Mouse (Mus musculus) embryonic facial prominence, embryonic 12.5 days (tissue): Measurements from ENCODE around the gene Coq7. TPM values are rescaled to one million over a fixed set of nuclear protein-coding genes. Genes with fewer than 3 reads are reported as not detected.

Source experiments
- ATAC-seq: fragments of 200-750 bp; cut with Nextera tagmentation; 2 replicates; pipeline ENCODE4 v1.8.0; 2017; ENCODE audit not compliant: insufficient number of reproducible peaks, insufficient read depth, low FRiP score, low TSS enrichment
- H3K27ac ChIP-seq: fragments of 300-500 bp; sonication (generic); 2 replicates; pipeline ENCODE4 v1.5.1; 2016; ENCODE audit warnings: mild to moderate bottlenecking
- H3K27me3 ChIP-seq: fragments of 300-500 bp; sonication (generic); 2 replicates; pipeline ENCODE4 v1.6.1; 2016; ENCODE audit warnings: mild to moderate bottlenecking, moderate library complexity
- H3K36me3 ChIP-seq: fragments of 300-500 bp; sonication (generic); 2 replicates; pipeline ENCODE4 v1.6.1; 2016; ENCODE audit warnings: mild to moderate bottlenecking
- H3K4me1 ChIP-seq: fragments of 300-500 bp; sonication (generic); 2 replicates; pipeline ENCODE4 v1.6.1; 2016
- H3K4me2 ChIP-seq: fragments of 300-500 bp; sonication (generic); replicated peaks from 2 replicates; pipeline ENCODE4 v1.6.1; 2016; ENCODE audit warnings: mild to moderate bottlenecking, moderate library complexity
- H3K4me3 ChIP-seq: fragments of 300-500 bp; sonication (generic); 2 replicates; pipeline ENCODE4 v1.5.1; 2016; ENCODE audit warnings: mild to moderate bottlenecking
- H3K9ac ChIP-seq: fragments of 300-500 bp; sonication (generic); 2 replicates; pipeline ENCODE4 v1.6.1; 2016; ENCODE audit warnings: mild to moderate bottlenecking, moderate library complexity
- H3K9me3 ChIP-seq: fragments of 300-500 bp; sonication (generic); 2 replicates; pipeline ENCODE4 v1.6.1; 2016; ENCODE audit warnings: mild to moderate bottlenecking, moderate library complexity
- WGBS: fragments of 180-500 bp; shearing (Covaris S2); methylation state at CpG from one replicate; pipeline ENCODE4 v1.1.7; 2016; 5-methylcytosine and 5-hydroxymethylcytosine counted together
- polyA plus RNA-seq: library from polyadenylated mRNA; unstranded; fragments of >200 nt; fragmentation: Nextera tagmentation; extraction: Ambion mirVana; gene quantifications from 2 replicates; pipeline ENCODE4 v1.2.1, GENCODE M21; 2016

Coq7 gene
- polyA plus RNA-seq, 1 experiment from 2014 or later = 87.2 TPM

GRCm38 (mm10) chr7:118480160-118480709 is 52.9 kb downstream of the Coq7 start:
- Histone ChIP-seq H3K4me3 (no peak overlapping the region), H3K27me3 (no peaks in the 10 kb centered on the region), H3K4me1 (0 out of 2 replicates have a peak, but pooled peaks cover 3% of the 10 kb centered on the region), H3K4me2 (no peak overlapping the region), H3K27ac (no peak overlapping the region), H3K36me3 (peaks cover 3% of the 10 kb centered on the region; the same call in 1 of the 2 replicates), H3K9ac (no peak overlapping the region), H3K9me3 (no peaks in the 10 kb centered on the region)
- no peak for ATAC-seq
- 79% methylated on average over 9 of the region's 9 CpGs for WGBS

- Histone ChIP-seq H3K27ac (no peak overlapping the region), H3K9ac (no peak overlapping the region), H3K27me3 (no peaks in the 10 kb centered on the region), H3K4me2 (no peak overlapping the region), H3K4me3 (no peak overlapping the region), H3K4me1 (0 out of 2 replicates have a peak, but pooled peaks cover 3% of the 10 kb centered on the region), H3K36me3 (no peaks in the 10 kb centered on the region), H3K9me3 (peaks cover 4% of the 10 kb centered on the region; the same call in 1 of the 2 replicates)
- 38% methylated on average over 3 of the region's 3 CpGs for WGBS
- ATAC-seq = no peak
Measured at GRCm38 (mm10) chr7:118478835-118479312, 54.3 kb downstream of the Coq7 start.

GRCm38 (mm10) chr7:118476428-118476827 is 56.7 kb downstream of the Coq7 start:
- H3K4me1 ChIP-seq = 0 out of 2 replicates have a peak, but pooled peaks cover 3% of the 10 kb centered on the region
- H3K27me3 ChIP-seq = no peaks in the 10 kb centered on the region
- no peak for ATAC-seq
- H3K27ac ChIP-seq = no peak overlapping the region
- H3K9ac ChIP-seq = no peak overlapping the region
- no peak overlapping the region for H3K4me2 ChIP-seq
- 68% methylated on average over 5 of the region's 5 CpGs for WGBS
- no peaks in the 10 kb centered on the region for H3K36me3 ChIP-seq
- H3K4me3 ChIP-seq = no peak overlapping the region
- peaks cover 4% of the 10 kb centered on the region; the same call in 1 of the 2 replicates for H3K9me3 ChIP-seq

GRCm38 (mm10) chr7:118475008-118475705 is 58.0 kb downstream of the Coq7 start:
- H3K9ac ChIP-seq = no peak overlapping the region
- no peaks in the 10 kb centered on the region for H3K36me3 ChIP-seq
- H3K9me3 ChIP-seq = peaks cover 4% of the 10 kb centered on the region; the same call in 1 of the 2 replicates
- H3K4me2 ChIP-seq = no peak overlapping the region
- no peak for ATAC-seq
- H3K27ac ChIP-seq = no peak overlapping the region
- 0 out of 2 replicates have a peak, but pooled peaks cover 3% of the 10 kb centered on the region for H3K4me1 ChIP-seq
- 88% methylated on average over 7 of the region's 7 CpGs for WGBS
- no peak overlapping the region for H3K4me3 ChIP-seq
- H3K27me3 ChIP-seq = no peaks in the 10 kb centered on the region

- Histone ChIP-seq H3K27me3 (no peaks in the 10 kb centered on the region), H3K9ac (no peak overlapping the region), H3K4me3 (no peak overlapping the region), H3K4me2 (no peak overlapping the region), H3K9me3 (peaks cover 4% of the 10 kb centered on the region; the same call in 1 of the 2 replicates), H3K27ac (no peak overlapping the region), H3K36me3 (no peaks in the 10 kb centered on the region), H3K4me1 (no peaks in the 10 kb centered on the region)
- 92% methylated on average over 1 of the region's 1 CpGs for WGBS
- no peak for ATAC-seq
Measured at GRCm38 (mm10) chr7:118472886-118473285, 60.3 kb downstream of the Coq7 start.

GRCm38 (mm10) chr7:118468060-118468459 is 65.1 kb downstream of the Coq7 start:
- H3K9me3 ChIP-seq = no peaks in the 10 kb centered on the region
- 0 out of 2 replicates have a peak, but pooled peaks cover 2% of the 10 kb centered on the region for H3K4me1 ChIP-seq
- H3K36me3 ChIP-seq = no peaks in the 10 kb centered on the region
- no peak overlapping the region for H3K4me2 ChIP-seq
- H3K27me3 ChIP-seq = no peaks in the 10 kb centered on the region
- no peak overlapping the region for H3K27ac ChIP-seq
- H3K9ac ChIP-seq = no peak overlapping the region
- 89% methylated on average over 3 of the region's 3 CpGs for WGBS
- ATAC-seq = no peak
- H3K4me3 ChIP-seq = no peak overlapping the region

- Histone ChIP-seq H3K4me2 (no peak overlapping the region), H3K27ac (no peak overlapping the region), H3K4me3 (no peak overlapping the region), H3K4me1 (0 out of 2 replicates have a peak, but pooled peaks cover 4% of the 10 kb centered on the region), H3K9ac (no peak overlapping the region), H3K27me3 (no peaks in the 10 kb centered on the region), H3K9me3 (no peaks in the 10 kb centered on the region), H3K36me3 (no peaks in the 10 kb centered on the region)
- no peak for ATAC-seq
- 78% methylated on average over 4 of the region's 4 CpGs for WGBS
Measured at GRCm38 (mm10) chr7:118464432-118464831, 68.7 kb downstream of the Coq7 start.

GRCm38 (mm10) chr7:118462818-118463762 is 70.1 kb downstream of the Coq7 start:
- Histone ChIP-seq H3K36me3 (no peaks in the 10 kb centered on the region), H3K27me3 (0 out of 2 replicates have a peak, but pooled peaks cover under 1% of the 10 kb centered on the region), H3K27ac (no peak overlapping the region), H3K4me2 (no peak overlapping the region), H3K4me1 (0 out of 2 replicates have a peak, but pooled peaks cover 4% of the 10 kb centered on the region), H3K9ac (no peak overlapping the region), H3K9me3 (no peaks in the 10 kb centered on the region), H3K4me3 (no peak overlapping the region)
- 62% methylated on average over 11 of the region's 11 CpGs for WGBS
- no peak for ATAC-seq

GRCm38 (mm10) chr7:118461400-118462136 is 71.6 kb downstream of the Coq7 start:
- 51% methylated on average over 16 of the region's 16 CpGs for WGBS
- Histone ChIP-seq H3K4me3 (no peak overlapping the region), H3K4me1 (0 out of 2 replicates have a peak, but pooled peaks cover 4% of the 10 kb centered on the region), H3K27ac (no peak overlapping the region), H3K4me2 (no peak overlapping the region), H3K27me3 (0 out of 2 replicates have a peak, but pooled peaks cover 3% of the 10 kb centered on the region), H3K9ac (no peak overlapping the region), H3K9me3 (no peaks in the 10 kb centered on the region), H3K36me3 (no peaks in the 10 kb centered on the region)
- no peak for ATAC-seq
